Mouse (Mus musculus): Measurements from ENCODE around the gene Magi1.

DNA sequence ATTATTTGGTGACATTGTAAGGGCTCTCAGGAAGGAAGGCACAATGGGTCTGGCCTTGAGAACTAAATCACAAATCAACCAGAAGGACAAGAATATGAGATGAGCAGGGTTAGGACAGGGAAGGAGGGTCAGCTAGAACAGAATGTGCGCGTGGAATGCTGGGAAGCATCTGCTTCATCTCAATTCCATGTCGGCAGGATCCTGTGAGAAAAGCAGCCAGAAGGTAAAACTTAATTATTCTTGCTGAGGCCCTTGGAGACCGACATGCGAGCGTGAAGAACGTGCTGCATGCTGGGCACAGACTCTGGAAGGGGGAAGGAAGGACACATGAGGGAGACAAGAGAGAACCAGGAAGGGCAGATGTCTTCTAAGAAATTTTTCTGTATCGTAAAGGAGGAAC lies 302.5 kb downstream of the Magi1 start:
- TF ChIP-seq POLR2A (IDR thresholded peaks at IDR 0.05; ENCODE audit: borderline replicate concordance, extremely low read depth, insufficient read depth, insufficient read length, poor library complexity, severe bottlenecking): no peak
- TF ChIP-seq CTCF (IDR thresholded peaks at IDR 0.05; ENCODE audit: borderline replicate concordance, extremely low read depth, insufficient read depth, insufficient read length): no peak

Data from brain, embryonic 14.5 days (tissue).